Mouse (Mus musculus): Measurements from ENCODE around the gene Bcat1. TPM values are rescaled to one million over a fixed set of nuclear protein-coding genes. Genes with fewer than 3 reads are reported as not detected.
"Not testable (repeated sequence)": the region's sequence is repeated elsewhere in the genome, so short reads cannot be mapped to it uniquely, and the experiment has no call there.

Bcat1 gene
- total RNA-seq, 2 experiments from 2014 or later = 81.0 to 83.1 TPM

DNA sequence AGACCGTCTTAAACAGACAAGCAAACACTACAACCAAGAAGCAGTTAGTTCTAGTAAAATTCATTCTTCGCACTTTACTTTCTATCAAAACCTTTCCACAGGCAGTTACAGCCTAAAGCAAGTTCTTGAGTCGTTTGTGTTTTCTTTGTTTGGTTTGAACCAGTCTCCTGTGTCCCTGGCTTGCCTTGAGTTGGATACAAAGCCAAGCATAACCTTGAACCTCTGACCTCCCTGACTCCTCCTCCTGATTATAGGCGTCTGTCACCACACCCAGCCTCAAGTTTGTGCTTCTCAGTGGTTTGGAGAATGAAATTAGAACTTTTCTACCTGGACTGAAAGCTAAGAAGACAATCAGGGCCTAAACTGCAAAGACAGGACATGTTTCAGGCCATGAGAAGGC, 18.4 kb upstream of the Bcat1 start:
- no peak for DNase-seq (ENCODE audit: low spot score in 2 of 2)
- intact Hi-C loops (cut with DNase I) = loop anchor here (5.0 kb wide), 1 partner anchor 248 kb away; no protein-coding TSS in a partner anchor

DNA sequence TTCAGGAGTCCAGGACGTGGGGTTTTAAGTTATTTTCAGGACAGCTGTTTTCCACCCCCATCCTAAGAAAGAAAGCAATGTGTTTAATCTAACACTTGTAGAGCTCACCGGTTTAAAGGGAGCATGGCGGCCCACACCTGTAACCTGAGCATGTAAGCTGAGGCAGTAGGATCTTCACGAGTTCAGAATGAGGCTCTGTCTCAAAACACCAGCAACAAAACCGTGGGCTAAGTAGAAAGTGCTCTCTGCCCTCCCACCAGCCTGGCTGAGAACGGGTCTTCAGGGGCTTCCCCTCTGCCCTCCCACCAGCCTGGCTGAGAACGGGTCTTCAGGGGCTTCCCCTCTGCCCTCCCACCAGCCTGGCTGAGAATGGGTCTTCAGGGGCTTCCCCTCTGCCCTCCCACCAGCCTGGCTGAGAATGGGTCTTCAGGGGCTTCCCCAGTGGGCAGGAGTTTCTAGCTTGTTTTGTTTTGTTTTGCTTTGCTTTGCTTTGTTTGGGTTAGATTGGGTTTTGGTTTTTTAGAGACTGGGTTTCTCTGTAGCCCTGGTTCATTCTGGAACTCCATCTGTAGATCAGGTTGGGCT, 17.1 kb upstream of the Bcat1 start:
- intact Hi-C loops (cut with DNase I) = loop anchor here (5.0 kb wide), 1 partner anchor 249 kb away; no protein-coding TSS in a partner anchor
- not testable (repeated sequence) for DNase-seq (ENCODE audit: low spot score in 2 of 2)

- intact Hi-C loops (cut with DNase I) = loop anchor here (5.0 kb wide), 1 partner anchor 250 kb away; no protein-coding TSS in a partner anchor
- no peak for DNase-seq (ENCODE audit: low spot score in 2 of 2)
Observed at GRCm38 (mm10) chr6:145091998-145092397, 16.0 kb upstream of the Bcat1 start.

- intact Hi-C loops (cut with DNase I) = loop anchor here (5.0 kb wide), 1 partner anchor 251 kb away; no protein-coding TSS in a partner anchor
- no peak for DNase-seq (ENCODE audit: low spot score in 2 of 2)
Observed at GRCm38 (mm10) chr6:145090928-145091327, 14.9 kb upstream of the Bcat1 start.

GRCm38 (mm10) chr6:145090201-145090863, 14.3 kb upstream of the Bcat1 start:
- DNase-seq (ENCODE audit: low spot score in 2 of 2) = no peak
- intact Hi-C loops (cut with DNase I) = loop anchor here (5.0 kb wide), 1 partner anchor 252 kb away; no protein-coding TSS in a partner anchor

- intact Hi-C loops (cut with DNase I) = loop anchor here (5.0 kb wide), 1 partner anchor 98 kb away; no protein-coding TSS in a partner anchor
Observed at GRCm38 (mm10) chr6:145089373-145089772, 13.4 kb upstream of the Bcat1 start.

GRCm38 (mm10) chr6:145088451-145089113, 12.6 kb upstream of the Bcat1 start:
- DNase-seq (ENCODE audit: low spot score in 2 of 2) = no peak
- intact Hi-C loops (cut with DNase I) = loop anchor here (5.0 kb wide), 1 partner anchor 99 kb away; no protein-coding TSS in a partner anchor

More at GRCm38 (mm10) chr6:145089373-145089772, 13.4 kb upstream of the Bcat1 start:
- no peak for DNase-seq (ENCODE audit: low spot score in 2 of 2)

DNA sequence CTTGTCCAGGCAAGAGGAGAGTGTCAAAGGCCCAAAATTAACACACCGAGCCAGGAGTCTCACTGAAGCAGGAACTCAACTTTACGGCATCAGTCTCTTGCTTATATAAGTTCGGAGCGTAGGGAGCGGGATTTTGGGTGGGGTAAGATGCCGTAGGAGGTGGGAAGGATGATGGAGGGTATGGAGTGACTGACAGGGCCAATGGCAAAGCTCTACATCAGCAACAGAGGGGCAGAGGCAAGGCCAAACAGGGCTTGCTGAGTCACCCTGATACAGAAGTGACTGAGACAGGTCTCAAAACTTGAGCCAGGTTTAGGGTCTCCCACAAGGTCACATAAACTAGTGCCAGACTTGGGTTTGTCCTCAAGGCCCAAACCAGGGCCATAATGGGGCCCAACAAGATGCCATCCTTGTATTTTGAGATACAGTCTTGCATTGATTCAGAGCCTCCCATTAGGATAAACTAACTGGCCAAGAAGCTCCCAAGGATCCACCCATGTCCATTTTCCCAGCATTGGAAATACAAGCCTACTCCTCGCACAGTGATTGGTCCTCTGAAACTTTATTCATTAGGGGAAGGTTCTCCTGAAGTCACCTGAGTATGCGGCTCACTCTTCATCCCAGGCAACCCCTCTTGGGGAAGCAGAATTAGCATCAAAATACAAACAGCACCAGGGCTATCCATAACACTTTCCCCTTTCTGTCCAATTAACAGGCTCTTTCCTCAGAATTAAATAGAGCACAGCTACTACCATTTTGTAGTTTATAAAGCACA, 8.5 kb upstream of the Bcat1 start:
- intact Hi-C loops (cut with DNase I) = loop anchor here (5.0 kb wide), 1 partner anchor 103 kb away; no protein-coding TSS in a partner anchor
- no peak for DNase-seq (ENCODE audit: low spot score in 2 of 2)

DNA sequence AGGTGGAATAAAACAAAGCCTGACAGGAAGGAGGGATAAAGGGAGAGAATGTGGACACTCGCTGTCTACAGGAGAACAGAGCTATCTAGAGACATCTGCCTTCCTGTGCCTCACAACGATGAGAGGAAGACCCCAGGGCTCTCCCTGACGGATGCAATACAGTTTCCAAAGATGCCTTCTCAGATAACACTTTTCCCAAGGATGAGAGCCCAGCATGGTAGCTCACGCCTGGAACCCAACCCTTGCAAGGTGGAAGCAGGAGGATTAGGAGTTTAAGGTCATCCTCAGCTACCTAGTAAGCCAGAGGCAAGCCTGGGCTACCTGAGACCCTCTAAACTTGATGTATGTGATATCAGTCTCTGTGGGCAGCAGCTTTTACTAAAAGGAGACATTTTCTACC, 5.7 kb upstream of the Bcat1 start:
- intact Hi-C loops (cut with DNase I) = no loop called here
- no peak for DNase-seq (ENCODE audit: low spot score in 2 of 2)

DNA sequence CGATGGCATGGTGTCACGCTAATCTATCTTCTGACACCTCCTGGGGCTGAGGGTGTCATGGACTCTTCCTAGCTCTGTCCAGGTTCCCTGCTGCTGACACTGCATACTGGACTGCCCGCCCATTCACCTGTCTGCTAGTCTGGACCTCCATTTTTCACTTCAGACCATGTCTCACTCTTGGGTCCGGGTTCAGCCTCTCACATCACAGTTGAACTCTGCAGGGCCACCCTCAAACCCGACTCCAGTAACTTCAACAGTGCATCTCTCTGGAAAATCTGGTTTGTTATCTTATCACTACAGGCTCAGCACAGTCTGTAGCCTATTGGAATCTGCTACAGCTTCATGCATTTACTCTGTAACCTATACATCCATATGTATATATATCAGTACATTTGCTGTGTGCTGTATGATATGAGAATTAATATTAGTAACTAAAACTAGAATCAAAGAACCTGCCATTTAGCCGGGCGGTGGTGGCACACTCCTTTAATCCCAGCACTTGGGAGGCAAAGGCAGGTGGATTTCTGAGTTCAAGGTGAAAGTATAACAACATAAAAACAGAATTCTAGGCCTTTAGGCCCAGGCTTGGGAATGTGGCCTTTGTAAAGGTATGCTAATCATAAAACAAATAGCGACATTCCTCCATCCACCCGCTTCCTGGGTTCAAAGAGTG, 3.2 kb upstream of the Bcat1 start:
- intact Hi-C loops (cut with DNase I) = no loop called here
- DNase-seq (ENCODE audit: low spot score in 2 of 2) = no peak

DNA sequence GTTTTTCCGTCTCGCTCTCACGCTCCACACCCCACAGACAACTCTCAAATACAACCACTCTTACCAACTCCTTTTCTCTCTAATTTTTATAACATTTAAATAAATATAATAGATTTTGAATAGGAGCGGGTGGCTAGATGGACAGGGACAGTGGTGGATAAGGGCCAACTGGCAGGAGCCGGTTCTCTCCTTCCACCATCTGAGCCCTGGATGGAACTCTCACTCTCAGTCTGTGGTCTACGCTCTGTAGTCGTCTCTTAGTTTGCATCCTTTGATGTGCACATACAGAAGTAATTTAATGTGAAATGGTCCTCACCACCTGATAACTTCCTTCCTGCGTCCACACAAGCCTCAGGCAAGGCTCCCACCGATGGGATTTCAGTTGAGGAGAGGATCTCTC, 302 bp upstream of the Bcat1 start:
- intact Hi-C loops (cut with DNase I) = no loop called here
- no peak for DNase-seq (ENCODE audit: low spot score in 2 of 2)

GRCm38 (mm10) chr6:145075088-145075547, 866 bp downstream of the Bcat1 start:
- DNase-seq (ENCODE audit: low spot score in 2 of 2) = peak; percentile 29 to 32
- intact Hi-C loops (cut with DNase I) = no loop called here

GRCm38 (mm10) chr6:145074461-145074860, 1.5 kb downstream of the Bcat1 start:
- intact Hi-C loops (cut with DNase I) = no loop called here
- no peak for DNase-seq (ENCODE audit: low spot score in 2 of 2)

GRCm38 (mm10) chr6:145069921-145070320, 6.1 kb downstream of the Bcat1 start:
- DNase-seq (ENCODE audit: low spot score in 2 of 2) = no peak
- intact Hi-C loops (cut with DNase I) = no loop called here

- DNase-seq (ENCODE audit: low spot score in 2 of 2) = no peak
- intact Hi-C loops (cut with DNase I) = no loop called here
Observed at GRCm38 (mm10) chr6:145069397-145069796, 6.6 kb downstream of the Bcat1 start.

DNA sequence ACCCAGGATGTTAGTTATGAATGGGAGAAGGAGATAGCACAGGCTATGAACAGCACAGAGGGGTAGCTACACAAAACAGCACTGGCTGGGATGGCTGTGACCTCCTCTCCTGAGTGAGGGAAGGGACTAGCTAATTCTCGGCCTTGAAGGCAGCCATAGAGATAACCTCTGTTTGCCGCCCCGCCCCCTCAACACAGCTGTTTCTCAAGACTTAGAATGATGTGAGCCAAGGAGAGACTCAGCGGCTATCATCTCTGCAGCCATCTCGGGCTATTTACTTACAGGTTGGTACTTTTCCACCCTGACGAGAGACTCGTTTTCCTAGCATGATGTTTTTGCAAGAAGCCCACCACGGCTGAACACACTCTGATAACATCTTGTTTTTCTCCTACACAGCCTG, 8.3 kb downstream of the Bcat1 start:
- DNase-seq (ENCODE audit: low spot score in 2 of 2) = no peak
- intact Hi-C loops (cut with DNase I) = no loop called here

- DNase-seq (ENCODE audit: low spot score in 2 of 2) = no peak
- intact Hi-C loops (cut with DNase I) = no loop called here
Observed at GRCm38 (mm10) chr6:145066416-145066815, 9.6 kb downstream of the Bcat1 start.

DNA sequence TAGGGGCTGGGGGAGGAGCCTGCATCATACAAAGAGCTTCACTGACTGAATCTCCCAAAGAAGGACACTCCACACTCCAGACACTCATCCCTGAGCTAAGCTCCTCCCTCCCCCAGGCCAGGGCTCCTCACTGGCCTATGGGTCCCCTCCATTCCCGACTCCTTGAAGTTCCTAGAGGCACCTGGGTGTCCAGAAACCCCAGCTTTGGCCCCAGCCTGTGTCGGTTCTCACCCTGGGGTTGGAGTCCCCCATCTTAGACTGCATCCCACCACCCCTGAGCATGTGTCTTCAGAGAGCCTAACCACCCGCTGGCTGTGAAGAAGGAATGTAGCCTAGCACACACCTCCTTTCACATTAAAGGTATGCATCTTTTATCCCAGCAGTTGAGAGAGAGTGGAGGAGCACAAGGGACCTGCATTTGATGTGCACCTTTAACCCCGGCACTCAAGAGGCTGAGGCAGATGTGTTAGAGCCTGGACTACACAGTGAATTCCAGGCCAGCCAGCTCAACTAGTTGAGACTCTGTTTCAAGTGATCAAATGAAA, 10.6 kb downstream of the Bcat1 start:
- intact Hi-C loops (cut with DNase I) = no loop called here
- DNase-seq (ENCODE audit: low spot score in 2 of 2) = no peak

DNA sequence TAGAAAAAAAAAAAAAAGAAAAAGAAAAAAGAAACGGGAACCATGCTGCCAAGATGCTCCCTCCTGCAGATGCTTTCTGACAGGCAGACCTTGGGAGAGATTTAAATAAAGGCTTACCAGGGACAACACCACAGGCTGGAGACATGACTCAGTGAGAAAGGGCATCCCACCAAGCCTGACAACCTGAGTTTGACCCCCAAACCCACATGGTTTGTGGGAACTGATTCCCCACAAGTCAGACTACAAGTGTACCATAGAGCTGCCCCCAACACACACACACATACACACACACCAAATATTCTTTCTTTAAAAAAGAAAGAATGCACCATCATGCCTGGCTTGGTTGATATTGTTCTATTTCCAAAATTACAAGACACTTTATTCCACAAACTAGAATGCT, 11.9 kb downstream of the Bcat1 start:
- intact Hi-C loops (cut with DNase I) = no loop called here
- no peak for DNase-seq (ENCODE audit: low spot score in 2 of 2)

Data from left cerebral cortex, postnatal 36 days (tissue).